Mouse (Mus musculus) heart, adult 18-20 months (tissue): ENCODE data around the gene Fermt1. TPM values are rescaled to one million over a fixed set of nuclear protein-coding genes. Genes with fewer than 3 reads are reported as not detected.
A peak's percentile ranks its signal among the peaks of the same experiment; 100 is the strongest.

Experiments
- DNase-seq, 2 experiments: peaks; one replicate each; pipeline ENCODE4 v3.0.0; 2021 to 2022; ENCODE audit warnings: mixed read lengths in 1 of 2
- long read RNA-seq, 2 experiments: library from polyadenylated mRNA; stranded (forward); transcript quantifications; one replicate each; pipeline ENCODE4 v2.0.0; 2021
- total RNA-seq, 2 experiments: library from RNA; stranded (reverse); gene quantifications; 2 replicates each; pipeline ENCODE4 v1.2.3; 2021

Fermt1 gene
- total RNA-seq: not detected
- long read RNA-seq, experiment 1: 0 reads
- long read RNA-seq, experiment 2: 0 reads

GRCm38 (mm10) chr2:132945326-132946207 is at the start of gene Fermt1:
Gene Fermt1 (minus strand): TSS chr2:132945906.
- no peak for DNase-seq

GRCm38 (mm10) chr2:132992659-132993531 is 47.2 kb upstream of the Fermt1 start:
- DNase-seq: peak; percentile 39 to 47

GRCm38 (mm10) chr2:132989778-132990564 is 44.3 kb upstream of the Fermt1 start:
- peak; percentile 32 to 41 for DNase-seq

- no peak for DNase-seq
Observed at GRCm38 (mm10) chr2:132973346-132973745, 27.6 kb upstream of the Fermt1 start.

- peak in 1 of 2 experiments; percentile 34 for DNase-seq
Observed at GRCm38 (mm10) chr2:132970772-132971173, 25.1 kb upstream of the Fermt1 start.

GRCm38 (mm10) chr2:132957786-132958185 is 12.1 kb upstream of the Fermt1 start:
- DNase-seq: no peak

- no peak for DNase-seq
Observed at GRCm38 (mm10) chr2:132952197-132952596, 6.5 kb upstream of the Fermt1 start.

- no peak for DNase-seq
Observed at GRCm38 (mm10) chr2:132948174-132948573, 2.5 kb upstream of the Fermt1 start.

- no peak for DNase-seq
Observed at GRCm38 (mm10) chr2:132946976-132947375, 1.3 kb upstream of the Fermt1 start.

GRCm38 (mm10) chr2:132944711-132945325 is 888 bp downstream of the Fermt1 start:
- no peak for DNase-seq

GRCm38 (mm10) chr2:132943997-132944396 is 1.7 kb downstream of the Fermt1 start:
- DNase-seq: no peak

- no peak for DNase-seq
Observed at GRCm38 (mm10) chr2:132943596-132943995, 2.1 kb downstream of the Fermt1 start.

- no peak for DNase-seq
Observed at GRCm38 (mm10) chr2:132939056-132939455, 6.7 kb downstream of the Fermt1 start.

GRCm38 (mm10) chr2:132936176-132936575 is 9.5 kb downstream of the Fermt1 start:
- no peak for DNase-seq

GRCm38 (mm10) chr2:132934711-132935110 is 11.0 kb downstream of the Fermt1 start:
- DNase-seq: no peak

- DNase-seq: no peak
Observed at GRCm38 (mm10) chr2:132934142-132934541, 11.6 kb downstream of the Fermt1 start.

GRCm38 (mm10) chr2:132928999-132929398 is 16.7 kb downstream of the Fermt1 start:
- no peak for DNase-seq

- DNase-seq: no peak
Observed at GRCm38 (mm10) chr2:132927871-132928270, 17.8 kb downstream of the Fermt1 start.

GRCm38 (mm10) chr2:132927298-132927697 is 18.4 kb downstream of the Fermt1 start:
- DNase-seq: no peak

- no peak for DNase-seq
Observed at GRCm38 (mm10) chr2:132923290-132924085, 22.2 kb downstream of the Fermt1 start.
